Mouse (Mus musculus) liver, embryonic 14.5 days (tissue): ENCODE results near the gene Olfr463.

ENCODE experiments used
- CTCF ChIP-seq: IDR thresholded peaks from 2 replicates; pipeline ENCODE4 v1.5.1; 2016; ENCODE audit warnings: antibody characterized with exemption, low read depth, control low read depth
- EP300 ChIP-seq: IDR thresholded peaks from 2 replicates; pipeline ENCODE4 v1.6.1; 2016; ENCODE audit warnings: antibody characterized with exemption, low read depth

DNA sequence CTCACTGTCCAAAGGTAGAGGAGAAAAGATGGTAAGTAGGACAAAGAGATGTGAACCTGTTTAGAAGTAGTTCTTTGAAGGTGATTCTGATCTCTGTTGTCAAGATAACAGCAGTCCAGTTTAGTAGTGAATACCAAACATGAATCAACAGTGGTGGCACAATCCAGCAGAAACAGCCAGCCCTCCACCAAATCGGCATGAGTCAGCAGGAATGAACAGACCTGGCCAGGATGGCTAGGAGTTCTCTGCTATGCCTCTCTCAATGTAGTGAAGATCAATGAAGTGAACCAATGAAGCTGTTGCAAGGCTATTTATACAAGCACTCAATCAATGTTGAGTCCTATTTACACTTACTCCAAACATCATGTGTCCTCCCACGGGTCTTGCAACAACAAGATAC lies 33.2 kb upstream of the Olfr463 start:
- TF ChIP-seq CTCF: no peak
- TF ChIP-seq EP300: no peak
